Mouse (Mus musculus): ENCODE data around the gene Dbx1.

Dbx1 gene

GRCm38 (mm10) chr7:49632391-49632790 lies 4.3 kb downstream of the Dbx1 start:
- DNase-seq (ENCODE audit: low spot score), result no peak

DNA sequence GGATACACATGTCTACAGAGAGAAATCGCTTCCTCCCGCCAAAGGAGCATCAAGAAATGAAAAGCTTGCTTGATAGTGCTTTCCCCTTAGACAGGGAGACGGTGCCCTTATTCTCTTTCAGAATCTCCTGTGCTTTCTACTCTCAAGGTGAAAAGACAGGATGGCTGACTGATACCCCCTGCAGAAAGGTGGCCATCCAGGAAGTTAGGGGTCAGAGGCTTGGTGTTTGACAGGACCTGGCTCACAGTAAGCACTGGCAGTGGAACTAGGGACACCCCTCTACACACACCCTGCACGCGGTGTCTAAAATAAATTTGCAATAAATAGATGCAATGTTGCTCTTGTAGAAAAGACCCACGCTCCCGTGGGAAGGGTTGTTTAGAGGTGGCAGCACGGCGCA lies 4.8 kb downstream of the Dbx1 start:
- no peak for DNase-seq (ENCODE audit: low spot score)

DNA sequence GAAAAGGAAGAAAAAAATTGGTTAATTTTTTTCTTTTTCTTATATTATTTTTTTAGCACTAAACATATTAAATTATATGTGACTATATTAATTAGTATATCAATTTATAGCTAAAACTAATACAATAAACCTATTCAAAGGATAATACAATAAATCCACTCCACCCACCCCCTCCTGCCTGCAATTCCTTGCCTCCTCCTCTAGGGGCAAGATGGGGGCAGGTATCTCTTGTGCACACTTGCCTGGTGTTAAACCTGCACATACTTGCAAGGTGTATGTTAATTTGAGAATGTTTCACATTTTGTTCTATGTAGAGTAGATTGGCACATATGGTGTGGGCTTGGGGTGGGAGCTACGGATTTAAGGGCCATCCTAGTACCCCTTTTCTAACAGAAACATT lies 16.5 kb downstream of the Dbx1 start:
- no peak for DNase-seq (ENCODE audit: low spot score)

DNA sequence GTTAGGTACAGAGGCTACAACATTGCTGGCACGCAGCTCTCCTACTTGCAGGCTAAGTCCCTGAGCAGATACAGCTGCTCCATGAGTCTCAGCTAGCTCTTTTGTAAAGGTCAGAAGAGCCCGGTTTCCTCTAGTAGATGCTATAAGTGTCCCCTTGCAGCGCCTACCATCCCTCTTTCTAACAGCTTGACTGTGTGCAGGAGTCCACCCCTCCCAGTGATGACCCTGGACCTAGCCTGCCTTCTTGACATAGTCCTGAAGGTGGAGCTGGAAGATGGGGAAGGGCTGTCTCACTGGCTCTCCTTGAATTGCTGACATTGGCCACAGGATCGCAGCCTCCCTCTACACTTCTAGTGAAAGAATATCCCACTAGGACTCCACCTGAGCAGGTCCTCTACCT lies 19.6 kb downstream of the Dbx1 start:
- DNase-seq (ENCODE audit: low spot score), result no peak

- DNase-seq (ENCODE audit: low spot score), result peak; percentile 31
Measured at GRCm38 (mm10) chr7:49616258-49616735, 20.4 kb downstream of the Dbx1 start.

DNA sequence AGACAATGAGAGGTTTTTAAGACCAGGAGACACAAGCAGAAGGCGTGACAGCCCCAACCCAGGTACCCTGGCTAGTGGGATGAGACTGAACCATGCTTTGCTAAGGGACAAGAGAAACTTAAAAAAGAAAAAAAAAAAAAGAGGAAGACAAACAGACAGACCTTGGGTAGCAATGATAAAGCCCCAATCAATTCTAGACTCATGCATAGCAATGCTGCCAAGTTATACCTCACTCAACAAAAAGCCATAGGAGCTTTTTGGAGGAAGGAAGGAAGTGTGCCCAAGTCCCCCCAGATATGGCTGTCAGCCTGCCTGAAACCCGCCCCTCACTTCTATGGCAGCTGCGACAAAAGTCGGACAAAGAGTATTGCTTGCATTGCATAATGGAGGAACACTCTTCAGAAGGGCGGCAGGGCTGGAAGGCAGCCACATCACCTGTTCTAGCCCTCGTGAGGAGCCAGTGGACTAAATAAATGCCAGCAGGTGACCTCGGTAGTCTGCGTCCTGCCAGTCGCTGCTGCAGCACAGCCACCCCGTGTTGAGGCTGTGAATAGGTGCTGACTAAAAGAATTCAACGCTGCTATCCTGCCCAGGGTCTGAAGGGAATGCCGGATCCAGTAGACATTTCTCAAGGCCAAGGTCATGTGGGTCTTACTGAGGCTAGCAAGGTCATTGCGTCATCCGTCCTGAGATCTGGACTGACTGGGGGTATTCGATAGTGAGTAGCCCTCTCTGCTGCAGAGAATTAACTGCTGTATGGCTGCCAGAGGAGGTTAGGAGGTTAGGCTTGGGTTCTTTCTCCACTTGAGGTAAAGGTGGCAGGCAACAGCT lies 31.5 kb downstream of the Dbx1 start:
- DNase-seq (ENCODE audit: low spot score), result peak; percentile 66

DNA sequence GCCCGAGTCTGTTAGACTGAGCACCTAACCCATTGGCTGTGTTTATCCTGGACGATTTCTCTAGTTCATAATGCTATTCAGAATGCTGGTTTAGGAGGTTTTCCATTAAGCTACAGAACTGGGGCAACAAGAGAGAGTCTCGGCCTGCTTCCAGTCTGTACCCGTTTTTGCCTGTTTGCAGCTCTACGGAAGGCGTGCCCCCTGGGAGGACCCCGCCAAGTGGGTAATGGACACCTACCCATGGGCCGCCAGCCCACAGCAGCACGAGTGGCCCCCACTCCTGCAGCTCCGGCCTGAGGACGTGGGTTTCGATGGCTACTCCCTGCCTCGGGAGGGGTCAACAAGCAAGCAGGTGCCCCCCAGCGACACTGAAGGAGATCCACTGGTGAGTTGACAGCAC lies 32.4 kb downstream of the Dbx1 start:
- no peak for DNase-seq (ENCODE audit: low spot score)

GRCm38 (mm10) chr7:49601191-49601975 lies 35.3 kb downstream of the Dbx1 start:
- peak; percentile 69 for DNase-seq (ENCODE audit: low spot score)

GRCm38 (mm10) chr7:49599950-49600349 lies 36.7 kb downstream of the Dbx1 start:
- no peak for DNase-seq (ENCODE audit: low spot score)

- no peak for DNase-seq (ENCODE audit: low spot score)
Measured at GRCm38 (mm10) chr7:49598225-49598624, 38.4 kb downstream of the Dbx1 start.

DNA sequence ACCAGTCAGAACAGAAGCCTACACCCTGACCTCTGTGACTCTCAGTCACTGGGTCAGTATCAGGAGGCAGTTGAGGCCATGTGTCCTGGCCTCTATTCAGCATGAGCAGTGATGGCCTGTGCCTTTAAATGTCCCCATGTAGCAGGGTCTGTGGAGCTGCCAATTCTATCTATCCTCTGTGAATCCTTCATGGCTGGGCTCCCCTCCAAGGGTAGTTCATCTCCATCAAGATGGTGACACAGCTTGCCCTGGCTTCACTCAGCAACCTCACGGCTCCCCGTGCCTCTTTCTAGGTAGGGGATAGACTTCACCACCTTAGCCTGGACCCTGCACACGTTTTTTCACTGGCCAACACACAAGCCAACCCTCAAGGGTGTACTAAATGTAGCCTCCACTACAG lies 38.9 kb downstream of the Dbx1 start:
- no peak for DNase-seq (ENCODE audit: low spot score)

- no peak for DNase-seq (ENCODE audit: low spot score)
Measured at GRCm38 (mm10) chr7:49589635-49590034, 47.0 kb downstream of the Dbx1 start.

- DNase-seq (ENCODE audit: low spot score), result no peak
Measured at GRCm38 (mm10) chr7:49586530-49587120, 50.0 kb downstream of the Dbx1 start.

DNA sequence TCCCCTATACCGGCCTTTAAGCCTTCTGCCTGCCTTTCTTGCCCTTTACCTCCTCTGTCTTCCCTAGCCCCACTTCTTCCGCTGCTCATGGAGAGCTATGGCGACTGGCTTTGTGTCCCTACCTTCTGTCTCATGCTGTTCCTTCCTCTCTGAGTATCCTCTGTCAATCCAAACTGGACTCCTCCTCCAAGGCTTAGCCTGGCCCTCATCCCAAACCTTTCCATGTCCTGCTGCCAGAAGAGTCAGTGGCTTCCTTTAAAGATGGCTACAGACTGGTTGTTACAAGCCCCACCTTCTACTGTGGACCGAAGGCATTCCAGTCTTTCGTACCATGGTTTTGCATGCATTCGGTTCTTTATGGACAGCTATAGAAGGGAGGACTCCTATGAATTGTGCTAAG lies 53.5 kb downstream of the Dbx1 start:
- no peak for DNase-seq (ENCODE audit: low spot score)

- peak; percentile 38 for DNase-seq (ENCODE audit: low spot score)
Measured at GRCm38 (mm10) chr7:49582551-49582950, 54.1 kb downstream of the Dbx1 start.

DNA sequence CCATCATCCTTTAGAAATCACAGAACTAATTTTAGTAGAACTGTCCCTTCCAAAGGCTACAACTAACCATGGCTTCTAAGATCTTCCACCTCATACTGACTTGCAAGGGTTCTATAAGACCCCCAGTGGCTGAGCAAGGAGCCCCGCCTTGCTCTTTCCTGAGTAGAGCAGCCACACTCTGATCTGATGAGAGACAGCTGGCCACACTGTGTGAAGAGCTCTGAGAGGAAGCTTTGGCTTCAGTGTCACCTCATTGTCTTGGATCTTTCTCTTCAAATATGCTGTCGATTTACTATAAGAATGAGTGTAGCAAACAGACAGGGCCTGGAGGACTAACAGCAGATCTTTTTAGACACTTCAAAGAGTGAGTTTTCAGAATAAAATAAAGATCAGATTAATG lies 54.7 kb downstream of the Dbx1 start:
- DNase-seq (ENCODE audit: low spot score), result no peak

All from lung, postnatal 25 days (tissue).